Mouse (Mus musculus) bone marrow macrophage, adult 2 months (primary cell): ENCODE data around the gene Zfp597. TPM values are rescaled to one million over a fixed set of nuclear protein-coding genes. Genes with fewer than 3 reads are reported as not detected.

Experiments used
- H3K27ac ChIP-seq: 2 replicates; pipeline ENCODE4 v1.5.1; 2012; ENCODE audit warnings: low read depth, low read length; ENCODE audit not compliant: insufficient read depth
- H3K4me1 ChIP-seq: 2 replicates; pipeline ENCODE4 v1.6.1; 2012; ENCODE audit warnings: low read length; ENCODE audit not compliant: control insufficient read depth, insufficient read depth
- H3K4me3 ChIP-seq: 2 replicates; pipeline ENCODE4 v1.5.1; 2012; ENCODE audit warnings: mild to moderate bottlenecking, low read length, moderate library complexity; ENCODE audit not compliant: insufficient read depth
- CTCF ChIP-seq: IDR thresholded peaks from 2 replicates; pipeline ENCODE4 v1.5.1; 2012; ENCODE audit warnings: low read depth, mild to moderate bottlenecking, low read length, moderate library complexity
- POLR2A ChIP-seq: IDR thresholded peaks from 2 replicates; pipeline ENCODE4 v1.6.1; 2012; ENCODE audit warnings: mild to moderate bottlenecking, low read depth, low read length, borderline replicate concordance
- polyA plus RNA-seq: library from polyadenylated mRNA; stranded (reverse); fragments of >200 nt; gene quantifications from 2 replicates; pipeline ENCODE4 v1.2.4, GENCODE M21; 2012; ENCODE audit not compliant: missing spikeins, insufficient read depth, insufficient read length

Zfp597 gene
- polyA plus RNA-seq, 1 experiment: 9.9 TPM

DNA sequence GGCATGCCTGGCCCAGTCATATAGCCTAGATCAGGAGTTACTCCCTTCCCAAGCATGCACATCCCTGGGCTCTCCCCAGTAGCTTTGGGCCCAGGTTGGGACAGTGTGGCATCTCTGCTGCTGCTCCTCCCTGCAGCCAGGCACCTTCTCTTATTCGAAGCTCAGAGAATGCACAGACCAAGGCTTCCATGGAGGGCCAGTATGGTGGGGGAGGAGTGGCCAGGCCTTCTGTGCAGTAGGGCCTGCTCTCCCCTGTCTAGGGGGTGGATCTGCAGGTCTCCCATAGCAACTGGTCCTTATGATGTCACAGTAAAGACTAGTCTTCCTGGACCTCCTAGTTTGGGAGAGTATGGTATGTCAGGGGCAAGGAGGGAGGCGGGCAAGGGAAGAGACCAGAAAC lies 23.1 kb upstream of the Zfp597 start:
- Histone ChIP-seq H3K27ac (no peak overlapping the region), H3K4me3 (no peak overlapping the region), H3K4me1 (peaks cover 10% of the 10 kb centered on the region)
- no peak for TF ChIP-seq POLR2A
- no peak for TF ChIP-seq CTCF

DNA sequence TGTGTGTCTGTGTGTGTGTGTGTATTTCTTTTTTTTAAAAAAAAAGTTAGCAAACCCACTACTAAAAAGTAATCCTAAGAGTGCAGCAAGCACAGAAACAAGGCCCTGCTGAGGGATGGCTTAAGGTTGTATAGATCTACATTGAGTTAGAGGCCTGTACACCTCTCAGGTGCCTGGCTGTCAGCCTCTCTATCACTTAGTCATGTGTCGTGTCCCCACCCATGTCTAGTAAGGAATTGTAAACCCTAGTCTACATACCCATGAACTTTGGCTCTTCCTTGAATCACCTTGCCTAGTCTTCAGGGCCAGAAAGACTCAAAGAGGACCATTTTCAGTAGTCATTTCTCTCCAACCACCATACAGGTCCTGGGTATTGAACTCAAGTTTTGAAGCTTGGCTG lies 12.2 kb upstream of the Zfp597 start:
- no peak overlapping the region for H3K4me3 ChIP-seq
- TF ChIP-seq CTCF: no peak
- no peak for TF ChIP-seq POLR2A
- H3K4me1 ChIP-seq: peaks cover 34% of the 10 kb centered on the region
- no peak overlapping the region for H3K27ac ChIP-seq

DNA sequence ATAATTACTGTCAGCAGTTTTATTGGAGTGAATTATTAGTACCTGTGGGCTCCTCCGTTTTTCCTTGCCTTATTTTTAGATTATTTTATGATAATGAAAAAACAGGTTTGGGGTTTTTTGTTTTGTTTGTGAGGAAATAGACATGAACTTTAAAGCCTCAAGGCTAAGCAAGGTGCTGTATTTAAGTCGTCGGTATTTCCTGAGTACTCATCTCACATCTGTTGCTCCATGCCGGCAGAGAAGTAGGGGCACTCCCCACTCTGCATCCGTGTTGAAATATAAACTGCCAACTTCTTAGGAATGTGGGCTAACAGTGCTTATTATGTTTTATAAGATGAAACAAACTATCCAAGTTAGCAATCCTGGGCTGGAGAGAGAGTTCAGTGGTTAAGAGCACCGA lies 11.7 kb upstream of the Zfp597 start:
- TF ChIP-seq POLR2A (no peak), CTCF (no peak)
- Histone ChIP-seq H3K27ac (peak overlapping the region; percentile 50; the same call in 1 of the 2 replicates), H3K4me1 (peaks cover 34% of the 10 kb centered on the region), H3K4me3 (no peak overlapping the region)

DNA sequence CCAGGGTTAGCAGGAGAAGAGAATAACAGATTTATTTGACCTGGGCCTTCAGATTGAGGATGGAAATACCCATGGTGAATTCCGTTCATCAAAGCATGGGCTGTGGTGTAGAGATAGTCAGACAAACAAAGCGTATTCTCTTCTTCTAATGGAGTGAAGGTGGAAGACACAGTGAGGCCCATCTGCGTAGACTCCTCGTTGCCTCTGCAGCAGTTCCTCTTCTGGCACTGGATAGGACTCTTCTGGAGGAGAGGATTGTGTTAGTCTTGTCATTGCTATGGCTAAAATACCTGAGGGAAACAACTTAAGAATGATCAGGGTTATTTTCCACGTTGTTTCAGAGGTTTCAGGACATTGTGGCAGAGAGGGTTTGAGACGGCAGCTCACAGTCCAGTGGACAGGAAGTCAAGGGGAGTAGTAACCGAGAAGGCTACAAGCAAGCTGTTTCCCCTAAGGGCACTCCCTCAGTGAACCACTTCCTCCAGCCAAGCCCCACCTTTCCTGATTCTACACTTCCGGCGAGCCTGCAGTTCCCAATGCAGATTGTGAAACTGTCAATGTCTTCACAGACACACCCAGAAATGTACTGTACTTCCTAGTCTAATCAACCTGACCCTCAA lies 10.9 kb upstream of the Zfp597 start:
- H3K4me1 ChIP-seq: peaks cover 37% of the 10 kb centered on the region
- peak overlapping the region; percentile 54 for H3K4me3 ChIP-seq
- no peak for TF ChIP-seq POLR2A
- TF ChIP-seq CTCF: no peak
- peak overlapping the region; percentile 93 for H3K27ac ChIP-seq

DNA sequence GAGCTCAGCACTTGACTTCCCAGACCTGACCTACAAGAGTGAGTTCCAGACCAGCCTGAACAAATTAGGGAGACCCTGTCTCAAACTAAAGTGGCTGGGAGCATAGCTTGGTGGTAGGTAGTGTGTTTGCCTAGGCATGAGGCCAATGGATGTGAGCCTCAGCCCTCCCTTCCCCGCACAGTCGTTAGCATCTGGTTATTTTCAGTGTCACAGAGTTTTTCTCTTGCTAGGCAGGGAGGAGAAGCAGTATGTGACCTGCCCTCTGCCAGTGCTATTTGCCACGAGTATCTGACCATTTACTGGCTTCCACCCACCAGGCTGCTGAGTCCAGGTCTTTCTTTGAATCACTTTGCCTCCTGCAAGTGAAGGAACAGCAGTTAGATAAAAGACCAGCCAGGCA lies 9.4 kb upstream of the Zfp597 start:
- Histone ChIP-seq H3K4me1 (peaks cover 37% of the 10 kb centered on the region), H3K27ac (peak overlapping the region; percentile 93), H3K4me3 (no peak overlapping the region)
- TF ChIP-seq POLR2A (no peak), CTCF (no peak)

DNA sequence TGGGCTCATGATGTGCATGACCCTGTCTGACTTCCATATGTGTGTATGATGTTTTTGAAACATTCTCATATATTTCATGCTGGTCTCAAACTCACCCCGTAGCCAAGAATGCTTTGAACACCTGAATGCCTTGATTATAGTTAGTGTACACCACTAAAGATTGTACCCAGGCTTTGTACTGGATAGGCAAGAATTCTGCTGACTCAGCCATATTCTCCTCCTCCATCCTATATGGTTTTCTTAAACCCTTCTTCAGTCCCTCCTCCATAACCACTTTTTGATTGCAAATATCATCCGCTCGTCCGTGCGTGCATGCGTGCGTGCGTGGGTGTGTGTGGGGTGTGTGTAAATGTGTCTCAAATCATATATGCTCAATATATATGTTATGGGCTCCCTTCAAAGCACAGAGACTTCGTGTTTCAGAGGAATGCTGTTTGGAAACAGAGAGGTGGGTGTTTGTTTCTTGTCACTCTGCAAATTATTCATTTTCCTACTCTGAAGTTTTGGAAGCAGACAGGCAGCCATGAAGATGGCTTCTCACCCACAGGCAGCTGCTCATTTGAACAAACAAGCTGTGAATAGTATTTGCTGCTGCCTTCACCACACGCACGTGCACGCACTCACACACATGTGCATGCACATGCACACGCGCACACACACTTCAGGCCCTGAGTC lies 7.4 kb upstream of the Zfp597 start:
- Histone ChIP-seq H3K4me3 (no peak overlapping the region), H3K27ac (no peak overlapping the region), H3K4me1 (peaks cover 47% of the 10 kb centered on the region)
- TF ChIP-seq CTCF (no peak), POLR2A (no peak)

DNA sequence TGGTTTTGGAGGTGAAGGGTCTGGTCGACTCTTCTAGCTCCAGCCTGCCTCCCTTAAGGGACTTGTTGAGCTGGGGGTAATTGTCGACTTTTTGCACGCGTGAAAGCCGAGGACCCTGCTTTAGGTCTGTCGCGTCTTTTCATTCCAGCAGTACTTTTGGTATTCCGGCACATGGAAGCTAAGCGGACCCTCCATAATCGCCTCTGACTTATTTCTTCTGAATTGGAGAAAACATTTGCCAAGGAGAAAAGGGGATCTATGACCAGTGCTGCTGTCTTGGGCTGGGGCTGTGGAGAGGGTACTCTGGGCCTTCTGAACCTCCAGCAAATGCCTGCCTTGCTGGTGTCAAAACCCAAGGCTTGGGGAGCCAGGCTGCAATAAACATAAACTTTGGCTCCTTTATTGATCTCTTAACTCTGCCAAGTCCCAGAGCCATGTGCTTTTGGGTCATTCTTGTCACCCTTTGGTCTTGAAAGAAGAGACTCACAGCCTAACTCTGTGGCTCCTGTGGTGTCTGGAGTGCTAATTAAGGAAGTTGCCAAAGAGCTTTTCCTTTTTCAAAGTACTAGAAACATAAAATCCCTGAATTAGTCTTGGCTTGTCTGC lies 807 bp upstream of the Zfp597 start:
- Histone ChIP-seq H3K27ac (peak overlapping the region; percentile 76), H3K4me1 (peaks cover 23% of the 10 kb centered on the region), H3K4me3 (peak overlapping the region; percentile 86)
- TF ChIP-seq CTCF (no peak), POLR2A (no peak)

DNA sequence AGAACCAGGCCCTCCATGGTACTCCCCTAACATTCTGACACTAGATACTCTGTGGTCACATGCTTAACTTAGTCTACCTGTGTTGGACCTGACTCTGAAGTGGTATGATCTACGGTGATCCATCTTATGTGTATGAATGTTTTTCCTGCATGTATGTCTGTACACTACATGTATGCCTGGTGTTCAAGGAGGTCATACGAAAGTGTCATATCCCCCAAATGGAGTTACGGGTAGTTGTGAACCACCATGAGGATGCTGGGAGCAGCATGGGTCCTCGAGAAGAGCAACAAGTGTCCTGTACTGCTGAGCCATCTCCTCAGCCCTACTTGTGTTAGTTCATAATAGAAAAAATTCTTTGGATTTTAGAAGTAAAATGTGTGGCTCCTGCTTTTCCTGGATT lies 8.0 kb downstream of the Zfp597 start:
- TF ChIP-seq POLR2A: no peak
- TF ChIP-seq CTCF: no peak
- Histone ChIP-seq H3K4me3 (no peak overlapping the region), H3K4me1 (peaks cover 3% of the 10 kb centered on the region), H3K27ac (no peak overlapping the region)

DNA sequence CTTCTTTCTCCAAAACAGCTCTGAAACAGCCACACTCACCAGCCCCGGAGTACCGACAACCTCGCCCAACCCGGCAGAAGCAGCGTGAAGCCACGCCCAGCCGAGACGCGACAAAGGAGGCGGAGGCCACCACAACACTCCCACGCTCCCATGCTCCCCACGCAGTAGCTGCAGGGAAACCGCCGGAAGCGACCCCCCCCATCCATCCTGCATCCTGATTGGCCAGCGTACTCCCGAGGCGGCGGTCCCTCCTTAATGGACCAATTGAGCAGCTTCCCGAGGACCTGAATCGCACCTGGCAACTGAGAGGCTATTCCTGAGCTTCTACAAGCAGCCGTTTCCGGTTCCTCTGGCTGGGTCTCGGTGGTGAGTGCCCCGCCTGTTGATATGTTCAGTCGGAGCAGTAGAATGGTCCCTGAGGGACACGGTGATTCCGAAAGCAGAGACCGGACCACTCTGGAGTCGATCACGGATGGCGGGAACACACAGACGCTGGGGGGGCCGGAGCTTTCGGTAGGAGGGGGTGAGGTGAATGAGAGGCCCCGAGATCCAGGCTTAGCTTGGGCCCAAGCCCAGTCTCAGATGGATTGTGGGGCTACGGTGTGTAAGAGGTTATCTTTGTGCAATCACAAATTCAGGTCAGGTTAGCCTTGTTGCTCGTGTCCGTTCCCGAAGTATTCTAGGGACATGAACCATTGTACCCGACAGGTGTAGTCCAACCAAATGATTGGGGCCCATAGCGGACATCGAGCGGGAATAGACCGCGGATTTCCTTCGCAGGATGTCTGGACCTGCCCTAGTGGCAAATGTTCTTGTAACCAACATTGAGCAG lies 11.9 kb downstream of the Zfp597 start, which contains the start of gene Naa60:
Naa60 (plus strand) TSS at position 160 of the 832 bp plus-strand sequence.
- Histone ChIP-seq H3K27ac (no peak within 1 kb of the TSS), H3K4me3 (peak within 1 kb of the TSS; percentile 90), H3K4me1 (peaks cover 3% of the 10 kb centered on the region; the same call in 1 of the 2 replicates)
- TF ChIP-seq POLR2A: no peak
- no peak for TF ChIP-seq CTCF
